Mouse (Mus musculus): ENCODE measurements around the gene Vmn1r21. TPM values are rescaled to one million over a fixed set of nuclear protein-coding genes. Genes with fewer than 3 reads are reported as not detected.

Gene Vmn1r21
- polyA plus RNA-seq (2012; rRNA removed) = not detected in 2 replicates

GRCm38 (mm10) chr6:57850286-57850685, at the start of gene Vmn1r21:
TSS of gene Vmn1r21 (minus strand) at chr6:57850343.

GRCm38 (mm10) chr6:57824422-57825258, 25.5 kb downstream of the Vmn1r21 start, which contains the start of gene Vopp1:
TSS of gene Vopp1 (minus strand) at chr6:57825159.

Other genes with a start within 250 kb of the Vmn1r21 start
- gene Pyurf, start 158.3 kb downstream of the Vmn1r21 start, polyA plus RNA-seq (2012; rRNA removed) = 4.4 and 4.9 TPM in 2 replicates
- 7.6 and 8.7 TPM in 2 replicates for gene Lancl2, start 147.8 kb downstream of the Vmn1r21 start, polyA plus RNA-seq (2012; rRNA removed)
- 27.7 and 33.2 TPM in 2 replicates for gene Vopp1, start 25.2 kb downstream of the Vmn1r21 start, polyA plus RNA-seq (2012; rRNA removed)
- gene Vmn1r22, start 57.7 kb upstream of the Vmn1r21 start, polyA plus RNA-seq (2012; rRNA removed) = not detected in 2 replicates
- gene Vmn1r23, start 76.5 kb upstream of the Vmn1r21 start, polyA plus RNA-seq (2012; rRNA removed) = not detected in 2 replicates
- not detected in 2 replicates for gene Vmn1r24, start 111.2 kb upstream of the Vmn1r21 start, polyA plus RNA-seq (2012; rRNA removed)
- not detected in 2 replicates for gene Vmn1r25, start 130.5 kb upstream of the Vmn1r21 start, polyA plus RNA-seq (2012; rRNA removed)
- not detected in 2 replicates for gene Vmn1r26, start 164.8 kb upstream of the Vmn1r21 start, polyA plus RNA-seq (2012; rRNA removed)